Mouse (Mus musculus): ENCODE results near the gene Epha2. TPM values are rescaled to one million over a fixed set of nuclear protein-coding genes. Genes with fewer than 3 reads are reported as not detected.

Gene Epha2
- polyA plus RNA-seq, 1 experiment from 2014 or later: 0.21 TPM

- Histone ChIP-seq H3K4me2 (ENCODE audit: low read depth, low read length) (no peak overlapping the region), H3K4me3 (ENCODE audit: low read depth, low read length) (no peak overlapping the region), H3K36me3 (ENCODE audit: control insufficient read depth, insufficient read depth, low read length) (no peaks in the 10 kb centered on the region), H3K27ac (ENCODE audit: low read depth, low read length) (no peak overlapping the region), H3K9me3 (ENCODE audit: control insufficient read depth, low read length) (no peaks in the 10 kb centered on the region), H3K27me3 (ENCODE audit: control insufficient read depth, insufficient read depth, low read length) (no peaks in the 10 kb centered on the region), H3K4me1 (ENCODE audit: control insufficient read depth, insufficient read depth, low read length) (no peaks in the 10 kb centered on the region), H3K9ac (replicated peaks; ENCODE audit: low read depth, low read length) (no peak overlapping the region)
- ATAC-seq (ENCODE audit: low read depth): no peak
- 65% methylated on average over 4 of the region's 4 CpGs for WGBS
These were observed 26.0 kb downstream of the Epha2 start for GRCm38 (mm10) chr4:141327075-141327474.

GRCm38 (mm10) chr4:141328742-141329141 is 27.7 kb downstream of the Epha2 start:
- H3K4me3 ChIP-seq (ENCODE audit: low read depth, low read length): no peak overlapping the region
- H3K27ac ChIP-seq (ENCODE audit: low read depth, low read length): no peak overlapping the region
- H3K4me1 ChIP-seq (ENCODE audit: control insufficient read depth, insufficient read depth, low read length): no peaks in the 10 kb centered on the region
- no peak overlapping the region for H3K4me2 ChIP-seq (ENCODE audit: low read depth, low read length)
- no peaks in the 10 kb centered on the region for H3K9me3 ChIP-seq (ENCODE audit: control insufficient read depth, low read length)
- ATAC-seq (ENCODE audit: low read depth): no peak
- H3K27me3 ChIP-seq (ENCODE audit: control insufficient read depth, insufficient read depth, low read length): no peaks in the 10 kb centered on the region
- 86% methylated on average over 9 of the region's 9 CpGs for WGBS
- H3K9ac ChIP-seq (replicated peaks; ENCODE audit: low read depth, low read length): no peak overlapping the region
- no peaks in the 10 kb centered on the region for H3K36me3 ChIP-seq (ENCODE audit: control insufficient read depth, insufficient read depth, low read length)

- 65% methylated on average over 12 of the region's 12 CpGs for WGBS
- H3K27ac ChIP-seq (ENCODE audit: low read depth, low read length): no peak overlapping the region
- H3K9me3 ChIP-seq (ENCODE audit: control insufficient read depth, low read length): no peaks in the 10 kb centered on the region
- H3K4me2 ChIP-seq (ENCODE audit: low read depth, low read length): no peak overlapping the region
- H3K9ac ChIP-seq (replicated peaks; ENCODE audit: low read depth, low read length): no peak overlapping the region
- no peaks in the 10 kb centered on the region for H3K27me3 ChIP-seq (ENCODE audit: control insufficient read depth, insufficient read depth, low read length)
- no peaks in the 10 kb centered on the region for H3K36me3 ChIP-seq (ENCODE audit: control insufficient read depth, insufficient read depth, low read length)
- H3K4me3 ChIP-seq (ENCODE audit: low read depth, low read length): no peak overlapping the region
- no peaks in the 10 kb centered on the region for H3K4me1 ChIP-seq (ENCODE audit: control insufficient read depth, insufficient read depth, low read length)
- no peak for ATAC-seq (ENCODE audit: low read depth)
These were observed 28.9 kb downstream of the Epha2 start for GRCm38 (mm10) chr4:141329968-141330367.

GRCm38 (mm10) chr4:141331446-141331845 is 30.4 kb downstream of the Epha2 start:
- H3K27me3 ChIP-seq (ENCODE audit: control insufficient read depth, insufficient read depth, low read length): no peaks in the 10 kb centered on the region
- no peaks in the 10 kb centered on the region for H3K36me3 ChIP-seq (ENCODE audit: control insufficient read depth, insufficient read depth, low read length)
- H3K4me1 ChIP-seq (ENCODE audit: control insufficient read depth, insufficient read depth, low read length): no peaks in the 10 kb centered on the region
- H3K27ac ChIP-seq (ENCODE audit: low read depth, low read length): no peak overlapping the region
- no peak overlapping the region for H3K4me2 ChIP-seq (ENCODE audit: low read depth, low read length)
- 93% methylated on average over 2 of the region's 2 CpGs for WGBS
- no peaks in the 10 kb centered on the region for H3K9me3 ChIP-seq (ENCODE audit: control insufficient read depth, low read length)
- no peak overlapping the region for H3K9ac ChIP-seq (replicated peaks; ENCODE audit: low read depth, low read length)
- no peak for ATAC-seq (ENCODE audit: low read depth)
- no peak overlapping the region for H3K4me3 ChIP-seq (ENCODE audit: low read depth, low read length)

GRCm38 (mm10) chr4:141332258-141332657 is 31.2 kb downstream of the Epha2 start:
- Histone ChIP-seq H3K27me3 (ENCODE audit: control insufficient read depth, insufficient read depth, low read length) (no peaks in the 10 kb centered on the region), H3K27ac (ENCODE audit: low read depth, low read length) (no peak overlapping the region), H3K9me3 (ENCODE audit: control insufficient read depth, low read length) (no peaks in the 10 kb centered on the region), H3K9ac (replicated peaks; ENCODE audit: low read depth, low read length) (no peak overlapping the region), H3K4me3 (ENCODE audit: low read depth, low read length) (no peak overlapping the region), H3K4me1 (ENCODE audit: control insufficient read depth, insufficient read depth, low read length) (no peaks in the 10 kb centered on the region), H3K4me2 (ENCODE audit: low read depth, low read length) (no peak overlapping the region), H3K36me3 (ENCODE audit: control insufficient read depth, insufficient read depth, low read length) (no peaks in the 10 kb centered on the region)
- no peak for ATAC-seq (ENCODE audit: low read depth)
- 88% methylated on average over 7 of the region's 7 CpGs for WGBS

GRCm38 (mm10) chr4:141334695-141335094 is 33.7 kb downstream of the Epha2 start:
- H3K4me3 ChIP-seq (ENCODE audit: low read depth, low read length): no peak overlapping the region
- no peaks in the 10 kb centered on the region for H3K27me3 ChIP-seq (ENCODE audit: control insufficient read depth, insufficient read depth, low read length)
- H3K9me3 ChIP-seq (ENCODE audit: control insufficient read depth, low read length): no peaks in the 10 kb centered on the region
- no peak overlapping the region for H3K9ac ChIP-seq (replicated peaks; ENCODE audit: low read depth, low read length)
- no peak overlapping the region for H3K4me2 ChIP-seq (ENCODE audit: low read depth, low read length)
- no peaks in the 10 kb centered on the region for H3K36me3 ChIP-seq (ENCODE audit: control insufficient read depth, insufficient read depth, low read length)
- peak overlapping the region; percentile 55; the same call in 1 of the 2 replicates for H3K27ac ChIP-seq (ENCODE audit: low read depth, low read length)
- 44% methylated on average over 5 of the region's 5 CpGs for WGBS
- no peaks in the 10 kb centered on the region for H3K4me1 ChIP-seq (ENCODE audit: control insufficient read depth, insufficient read depth, low read length)
- 0 out of 2 replicates have a peak, but pooled peaks have one; percentile 9 for ATAC-seq (ENCODE audit: low read depth)

- H3K9me3 ChIP-seq (ENCODE audit: control insufficient read depth, low read length): no peaks in the 10 kb centered on the region
- H3K36me3 ChIP-seq (ENCODE audit: control insufficient read depth, insufficient read depth, low read length): no peaks in the 10 kb centered on the region
- ATAC-seq (ENCODE audit: low read depth): peak; percentile 80
- no peaks in the 10 kb centered on the region for H3K27me3 ChIP-seq (ENCODE audit: control insufficient read depth, insufficient read depth, low read length)
- WGBS: 7% methylated on average over 3 of the region's 3 CpGs
- no peak overlapping the region for H3K9ac ChIP-seq (replicated peaks; ENCODE audit: low read depth, low read length)
- no peak overlapping the region for H3K4me2 ChIP-seq (ENCODE audit: low read depth, low read length)
- H3K27ac ChIP-seq (ENCODE audit: low read depth, low read length): peak overlapping the region; percentile 30; the same call in 1 of the 2 replicates
- no peak overlapping the region for H3K4me3 ChIP-seq (ENCODE audit: low read depth, low read length)
- no peaks in the 10 kb centered on the region for H3K4me1 ChIP-seq (ENCODE audit: control insufficient read depth, insufficient read depth, low read length)
These were observed 34.3 kb downstream of the Epha2 start for GRCm38 (mm10) chr4:141335263-141335796.

- H3K9me3 ChIP-seq (ENCODE audit: control insufficient read depth, low read length): no peaks in the 10 kb centered on the region
- no peak overlapping the region for H3K27ac ChIP-seq (ENCODE audit: low read depth, low read length)
- H3K36me3 ChIP-seq (ENCODE audit: control insufficient read depth, insufficient read depth, low read length): no peaks in the 10 kb centered on the region
- no peak overlapping the region for H3K9ac ChIP-seq (replicated peaks; ENCODE audit: low read depth, low read length)
- H3K4me1 ChIP-seq (ENCODE audit: control insufficient read depth, insufficient read depth, low read length): no peaks in the 10 kb centered on the region
- H3K4me2 ChIP-seq (ENCODE audit: low read depth, low read length): no peak overlapping the region
- no peaks in the 10 kb centered on the region for H3K27me3 ChIP-seq (ENCODE audit: control insufficient read depth, insufficient read depth, low read length)
- ATAC-seq (ENCODE audit: low read depth): peak; percentile 35; the same call in 1 of the 2 replicates
- 47% methylated on average over 6 of the region's 6 CpGs for WGBS
- no peak overlapping the region for H3K4me3 ChIP-seq (ENCODE audit: low read depth, low read length)
These were observed 35.2 kb downstream of the Epha2 start for GRCm38 (mm10) chr4:141336196-141336595.

GRCm38 (mm10) chr4:141337986-141338385 is 36.9 kb downstream of the Epha2 start:
- Histone ChIP-seq H3K4me2 (ENCODE audit: low read depth, low read length) (no peak overlapping the region), H3K27me3 (ENCODE audit: control insufficient read depth, insufficient read depth, low read length) (no peaks in the 10 kb centered on the region), H3K36me3 (ENCODE audit: control insufficient read depth, insufficient read depth, low read length) (no peaks in the 10 kb centered on the region), H3K27ac (ENCODE audit: low read depth, low read length) (no peak overlapping the region), H3K9me3 (ENCODE audit: control insufficient read depth, low read length) (no peaks in the 10 kb centered on the region), H3K9ac (replicated peaks; ENCODE audit: low read depth, low read length) (no peak overlapping the region), H3K4me3 (ENCODE audit: low read depth, low read length) (no peak overlapping the region), H3K4me1 (ENCODE audit: control insufficient read depth, insufficient read depth, low read length) (no peaks in the 10 kb centered on the region)
- 23% methylated on average over 6 of the region's 6 CpGs for WGBS
- no peak for ATAC-seq (ENCODE audit: low read depth)
